Mouse (Mus musculus) C2C12 (cell line): ENCODE measurements around the gene Rrn3.
"Not testable (repeated sequence)": the region's sequence is repeated elsewhere in the genome, so short reads cannot be mapped to it uniquely, and the experiment has no call there.

Experiments used
- CTCF ChIP-seq: IDR thresholded peaks from one replicate; pipeline ENCODE4 v1.5.1; 2011; ENCODE audit not compliant: control insufficient read depth, insufficient read depth, insufficient read length
- FOSL1 ChIP-seq: IDR thresholded peaks from one replicate; pipeline ENCODE4 v1.8.0; 2011; ENCODE audit warnings: mild to moderate bottlenecking, low read length; ENCODE audit not compliant: poor library complexity, insufficient read depth, severe bottlenecking

- TF ChIP-seq FOSL1, CTCF: not testable (repeated sequence)
These were observed 31.7 kb upstream of the Rrn3 start for GRCm38 (mm10) chr16:13748813-13749212.
